Mouse (Mus musculus) liver, embryonic 12.5 days (tissue): ENCODE data around the gene Tab1. TPM values are rescaled to one million over a fixed set of nuclear protein-coding genes. Genes with fewer than 3 reads are reported as not detected.

ENCODE experiments used
- ATAC-seq: fragments of 200-750 bp; cut with Nextera tagmentation; 2 replicates; pipeline ENCODE4 v1.8.0; 2017; ENCODE audit warnings: moderate number of reproducible peaks, mild to moderate bottlenecking, moderate library complexity
- H3K27ac ChIP-seq: fragments of 300-500 bp; sonication (generic); 2 replicates; pipeline ENCODE4 v1.5.1; 2016; ENCODE audit warnings: mild to moderate bottlenecking
- H3K27me3 ChIP-seq: fragments of 300-500 bp; sonication (generic); replicated peaks from 2 replicates; pipeline ENCODE4 v1.6.1; 2016; ENCODE audit warnings: mild to moderate bottlenecking, moderate library complexity
- H3K36me3 ChIP-seq: fragments of 300-500 bp; sonication (generic); 2 replicates; pipeline ENCODE4 v1.6.1; 2016; ENCODE audit warnings: mild to moderate bottlenecking, moderate library complexity
- H3K4me1 ChIP-seq: fragments of 300-500 bp; sonication (generic); 2 replicates; pipeline ENCODE4 v1.6.1; 2016
- H3K4me2 ChIP-seq: fragments of 300-500 bp; sonication (generic); 2 replicates; pipeline ENCODE4 v1.6.1; 2016; ENCODE audit warnings: mild to moderate bottlenecking, moderate library complexity
- H3K4me3 ChIP-seq: fragments of 300-500 bp; sonication (generic); 2 replicates; pipeline ENCODE4 v1.5.1; 2016; ENCODE audit warnings: mild to moderate bottlenecking, moderate library complexity
- H3K9ac ChIP-seq: fragments of 300-500 bp; sonication (generic); 2 replicates; pipeline ENCODE4 v1.6.1; 2016; ENCODE audit warnings: mild to moderate bottlenecking, moderate library complexity
- H3K9me3 ChIP-seq: fragments of 300-500 bp; sonication (generic); replicated peaks from 2 replicates; pipeline ENCODE4 v1.6.1; 2016; ENCODE audit warnings: mild to moderate bottlenecking, moderate library complexity
- WGBS: fragments of 180-500 bp; shearing (Covaris S2); methylation state at CpG from one replicate; pipeline ENCODE4 v1.1.7; 2016; ENCODE audit not compliant: insufficient replicate concordance; 5-methylcytosine and 5-hydroxymethylcytosine counted together
- polyA plus RNA-seq: library from polyadenylated mRNA; unstranded; fragments of >200 nt; fragmentation: Nextera tagmentation; extraction: Ambion mirVana; gene quantifications from 2 replicates; pipeline ENCODE4 v1.2.1, GENCODE M21; 2016

The Tab1 gene
- polyA plus RNA-seq, 1 experiment from 2014 or later: 18.9 TPM

- 92% methylated on average over 3 of the region's 3 CpGs for WGBS
- Histone ChIP-seq H3K9me3 (peaks cover 6% of the 10 kb centered on the region; the same call in 1 of the 2 replicates), H3K36me3 (peaks cover 95% of the 10 kb centered on the region), H3K4me3 (no peak overlapping the region), H3K27ac (no peak overlapping the region), H3K4me1 (peaks cover 39% of the 10 kb centered on the region), H3K9ac (no peak overlapping the region), H3K4me2 (no peak overlapping the region), H3K27me3 (no peaks in the 10 kb centered on the region)
- ATAC-seq: no peak
Observed at GRCm38 (mm10) chr15:80140878-80141277, 8.0 kb downstream of the Tab1 start.

GRCm38 (mm10) chr15:80142130-80142529 is 9.2 kb downstream of the Tab1 start:
- ATAC-seq: no peak
- 93% methylated on average over 3 of the region's 3 CpGs for WGBS
- Histone ChIP-seq H3K4me3 (no peak overlapping the region), H3K27ac (no peak overlapping the region), H3K9me3 (peaks cover 6% of the 10 kb centered on the region; the same call in 1 of the 2 replicates), H3K4me1 (peaks cover 39% of the 10 kb centered on the region), H3K27me3 (no peaks in the 10 kb centered on the region), H3K9ac (no peak overlapping the region), H3K36me3 (peaks cover 86% of the 10 kb centered on the region), H3K4me2 (no peak overlapping the region)

GRCm38 (mm10) chr15:80143760-80144159 is 10.8 kb downstream of the Tab1 start:
- H3K27ac ChIP-seq: no peak overlapping the region
- peaks cover 81% of the 10 kb centered on the region for H3K36me3 ChIP-seq
- H3K27me3 ChIP-seq: no peaks in the 10 kb centered on the region
- H3K9me3 ChIP-seq: peaks cover 6% of the 10 kb centered on the region; the same call in 1 of the 2 replicates
- H3K4me2 ChIP-seq: no peak overlapping the region
- WGBS: 83% methylated on average over 6 of the region's 6 CpGs
- no peak for ATAC-seq
- no peak overlapping the region for H3K9ac ChIP-seq
- no peak overlapping the region for H3K4me3 ChIP-seq
- H3K4me1 ChIP-seq: peaks cover 31% of the 10 kb centered on the region

- peaks cover 82% of the 10 kb centered on the region for H3K36me3 ChIP-seq
- peaks cover 30% of the 10 kb centered on the region for H3K4me1 ChIP-seq
- peaks cover 6% of the 10 kb centered on the region; the same call in 1 of the 2 replicates for H3K9me3 ChIP-seq
- H3K4me3 ChIP-seq: no peak overlapping the region
- no peak for ATAC-seq
- no peak overlapping the region for H3K9ac ChIP-seq
- H3K4me2 ChIP-seq: no peak overlapping the region
- WGBS: 96% methylated on average over 5 of the region's 5 CpGs
- no peak overlapping the region for H3K27ac ChIP-seq
- H3K27me3 ChIP-seq: no peaks in the 10 kb centered on the region
Observed at GRCm38 (mm10) chr15:80145397-80145796, 12.5 kb downstream of the Tab1 start.

- Histone ChIP-seq H3K4me2 (no peak overlapping the region), H3K4me1 (peaks cover 30% of the 10 kb centered on the region), H3K27ac (no peak overlapping the region), H3K9me3 (peaks cover 6% of the 10 kb centered on the region; the same call in 1 of the 2 replicates), H3K36me3 (peaks cover 82% of the 10 kb centered on the region), H3K4me3 (no peak overlapping the region), H3K27me3 (no peaks in the 10 kb centered on the region), H3K9ac (no peak overlapping the region)
- ATAC-seq: peak; percentile 51; the same call in 1 of the 2 replicates
- 40% methylated on average over 6 of the region's 6 CpGs for WGBS
Observed at GRCm38 (mm10) chr15:80146153-80146552, 13.2 kb downstream of the Tab1 start.

GRCm38 (mm10) chr15:80147090-80147489 is 14.2 kb downstream of the Tab1 start:
- peak; percentile 38; the same call in 1 of the 2 replicates for ATAC-seq
- Histone ChIP-seq H3K27ac (0 out of 2 replicates have a peak overlapping the region, but pooled peaks have one; percentile 2), H3K9ac (no peak overlapping the region), H3K4me2 (no peak overlapping the region), H3K9me3 (peaks cover 2% of the 10 kb centered on the region; the same call in 1 of the 2 replicates), H3K36me3 (peaks cover 81% of the 10 kb centered on the region), H3K27me3 (no peaks in the 10 kb centered on the region), H3K4me3 (no peak overlapping the region), H3K4me1 (peaks cover 30% of the 10 kb centered on the region)
- WGBS: 61% methylated on average over 14 of the region's 14 CpGs

GRCm38 (mm10) chr15:80147511-80147910 is 14.6 kb downstream of the Tab1 start:
- Histone ChIP-seq H3K9ac (no peak overlapping the region), H3K4me3 (no peak overlapping the region), H3K27me3 (no peaks in the 10 kb centered on the region), H3K36me3 (peaks cover 81% of the 10 kb centered on the region), H3K4me2 (no peak overlapping the region), H3K4me1 (peaks cover 30% of the 10 kb centered on the region), H3K9me3 (no peaks in the 10 kb centered on the region), H3K27ac (peak overlapping the region; percentile 2; the same call in 1 of the 2 replicates)
- ATAC-seq: no peak
- WGBS: 72% methylated on average over 5 of the region's 5 CpGs

GRCm38 (mm10) chr15:80148565-80148964 is 15.6 kb downstream of the Tab1 start:
- no peak for ATAC-seq
- Histone ChIP-seq H3K4me1 (peaks cover 30% of the 10 kb centered on the region), H3K4me3 (no peak overlapping the region), H3K36me3 (peaks cover 81% of the 10 kb centered on the region), H3K27ac (no peak overlapping the region), H3K27me3 (no peaks in the 10 kb centered on the region), H3K4me2 (no peak overlapping the region), H3K9me3 (no peaks in the 10 kb centered on the region), H3K9ac (no peak overlapping the region)
- 82% methylated on average over 8 of the region's 8 CpGs for WGBS

GRCm38 (mm10) chr15:80149517-80149916 is 16.6 kb downstream of the Tab1 start:
- ATAC-seq: no peak
- peaks cover 81% of the 10 kb centered on the region for H3K36me3 ChIP-seq
- no peak overlapping the region for H3K9ac ChIP-seq
- H3K4me2 ChIP-seq: no peak overlapping the region
- H3K4me3 ChIP-seq: no peak overlapping the region
- no peaks in the 10 kb centered on the region for H3K9me3 ChIP-seq
- H3K27me3 ChIP-seq: no peaks in the 10 kb centered on the region
- WGBS: 86% methylated on average over 7 of the region's 7 CpGs
- H3K4me1 ChIP-seq: peaks cover 30% of the 10 kb centered on the region
- no peak overlapping the region for H3K27ac ChIP-seq

GRCm38 (mm10) chr15:80152663-80153062 is 19.7 kb downstream of the Tab1 start:
- WGBS: 92% methylated on average over 10 of the region's 10 CpGs

GRCm38 (mm10) chr15:80153757-80154156 is 20.8 kb downstream of the Tab1 start:
- H3K4me1 ChIP-seq: peaks cover 7% of the 10 kb centered on the region
- no peak overlapping the region for H3K9ac ChIP-seq
- no peak overlapping the region for H3K4me2 ChIP-seq
- no peaks in the 10 kb centered on the region for H3K9me3 ChIP-seq
- 86% methylated on average over 11 of the region's 11 CpGs for WGBS
- ATAC-seq: no peak
- H3K27ac ChIP-seq: no peak overlapping the region
- no peak overlapping the region for H3K4me3 ChIP-seq
- H3K27me3 ChIP-seq: no peaks in the 10 kb centered on the region
- peaks cover 99% of the 10 kb centered on the region for H3K36me3 ChIP-seq

More at GRCm38 (mm10) chr15:80152663-80153062, 19.7 kb downstream of the Tab1 start:
- Histone ChIP-seq H3K36me3 (peaks cover 96% of the 10 kb centered on the region), H3K4me2 (no peak overlapping the region), H3K27ac (no peak overlapping the region), H3K9ac (no peak overlapping the region), H3K4me1 (peaks cover 4% of the 10 kb centered on the region; the same call in 1 of the 2 replicates), H3K9me3 (no peaks in the 10 kb centered on the region), H3K4me3 (no peak overlapping the region), H3K27me3 (no peaks in the 10 kb centered on the region)
- ATAC-seq: no peak

GRCm38 (mm10) chr15:80155707-80156106 is 22.8 kb downstream of the Tab1 start:
- H3K4me2 ChIP-seq: no peak overlapping the region
- ATAC-seq: no peak
- H3K27me3 ChIP-seq: no peaks in the 10 kb centered on the region
- H3K9me3 ChIP-seq: no peaks in the 10 kb centered on the region
- no peak overlapping the region for H3K4me3 ChIP-seq
- H3K4me1 ChIP-seq: peaks cover 18% of the 10 kb centered on the region
- 91% methylated on average over 8 of the region's 8 CpGs for WGBS
- no peak overlapping the region for H3K27ac ChIP-seq
- H3K36me3 ChIP-seq: peaks cover 99% of the 10 kb centered on the region
- no peak overlapping the region for H3K9ac ChIP-seq
